Mouse (Mus musculus): ENCODE measurements around the gene Col27a1. TPM values are rescaled to one million over a fixed set of nuclear protein-coding genes. Genes with fewer than 3 reads are reported as not detected.

Gene Col27a1
- polyA plus RNA-seq, 1 experiment = not detected

DNA sequence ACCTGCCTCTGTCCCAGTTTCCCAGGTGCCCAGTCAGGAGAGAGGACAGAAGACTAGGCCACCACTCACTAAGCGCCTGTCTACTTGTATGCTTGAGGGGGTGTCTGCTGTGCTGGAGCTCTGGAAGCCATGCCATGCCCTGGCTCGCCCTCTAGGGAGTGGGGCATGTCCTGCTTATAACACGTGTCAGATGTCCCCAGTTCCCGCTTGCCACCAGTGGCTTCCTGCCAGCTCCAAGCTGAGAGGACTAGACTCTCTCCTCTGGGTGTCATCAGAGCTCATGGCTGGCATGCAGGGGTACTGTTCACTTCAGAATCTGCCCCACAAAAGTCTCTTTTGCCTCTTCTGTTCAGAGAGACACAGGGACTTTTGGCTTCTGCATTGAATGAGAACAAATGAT lies 55.0 kb downstream of the Col27a1 start:
- Histone ChIP-seq H3K27me3 (replicated peaks) (peaks cover 12% of the 10 kb centered on the region), H3K9me3 (no peaks in the 10 kb centered on the region), H3K4me1 (no peaks in the 10 kb centered on the region), H3K4me3 (replicated peaks) (no peak overlapping the region), H3K36me3 (replicated peaks; ENCODE audit: low read length) (no peaks in the 10 kb centered on the region)
- TF ChIP-seq FLI1 (IDR thresholded peaks at IDR 0.05; ENCODE audit: low read length) (no peak), GATA1 (IDR thresholded peaks at IDR 0.05; ENCODE audit: borderline replicate concordance, low read length) (no peak)

DNA sequence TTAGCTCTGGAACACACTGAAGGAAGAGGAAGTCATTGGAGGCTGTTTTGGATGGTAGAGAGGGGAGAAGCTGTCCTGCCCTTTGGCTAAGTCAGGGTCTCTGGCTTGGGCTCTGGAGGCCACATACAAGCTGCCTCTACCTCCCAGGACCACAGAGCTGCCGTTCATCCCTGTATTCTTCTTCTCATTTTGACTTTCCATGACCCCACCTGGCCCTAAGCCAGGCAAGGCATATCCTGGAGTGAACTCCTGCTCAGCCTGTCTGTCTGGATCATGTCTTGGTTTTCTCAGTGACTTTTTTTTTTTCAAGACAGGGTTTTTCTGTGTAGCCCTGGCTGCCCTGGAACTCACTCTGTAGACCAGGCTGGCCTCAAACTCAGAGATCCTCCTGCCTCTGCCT lies 60.7 kb downstream of the Col27a1 start:
- Histone ChIP-seq H3K27me3 (replicated peaks) (peaks cover 18% of the 10 kb centered on the region), H3K9me3 (no peaks in the 10 kb centered on the region), H3K4me1 (no peaks in the 10 kb centered on the region), H3K36me3 (replicated peaks; ENCODE audit: low read length) (no peaks in the 10 kb centered on the region), H3K4me3 (replicated peaks) (no peak overlapping the region)
- no peak for TF ChIP-seq FLI1 (IDR thresholded peaks at IDR 0.05; ENCODE audit: low read length)
- no peak for TF ChIP-seq GATA1 (IDR thresholded peaks at IDR 0.05; ENCODE audit: borderline replicate concordance, low read length)

DNA sequence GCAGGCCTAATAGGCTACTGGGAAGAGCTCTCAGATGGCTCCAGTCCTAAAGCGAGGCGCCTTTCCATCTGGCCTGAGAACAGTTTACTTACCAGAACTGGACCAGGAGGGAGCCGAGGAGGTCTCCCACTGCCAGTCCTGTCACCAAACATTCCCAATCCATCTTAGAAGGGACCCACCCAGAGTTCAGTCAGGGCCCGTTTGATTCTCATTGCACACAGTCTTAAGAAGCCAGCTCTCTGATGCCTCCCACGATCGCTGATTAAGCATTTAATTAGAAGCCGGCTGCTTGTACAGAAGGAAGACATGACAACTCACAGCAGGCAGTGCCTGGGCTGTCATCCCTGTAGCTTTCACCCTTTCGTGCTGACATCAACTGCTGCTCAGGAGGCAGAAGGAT lies 61.4 kb downstream of the Col27a1 start:
- Histone ChIP-seq H3K36me3 (replicated peaks; ENCODE audit: low read length) (no peaks in the 10 kb centered on the region), H3K27me3 (replicated peaks) (peaks cover 20% of the 10 kb centered on the region), H3K4me1 (no peaks in the 10 kb centered on the region), H3K4me3 (replicated peaks) (no peak overlapping the region), H3K9me3 (no peaks in the 10 kb centered on the region)
- TF ChIP-seq GATA1 (IDR thresholded peaks at IDR 0.05; ENCODE audit: borderline replicate concordance, low read length) (no peak), FLI1 (IDR thresholded peaks at IDR 0.05; ENCODE audit: low read length) (no peak)

DNA sequence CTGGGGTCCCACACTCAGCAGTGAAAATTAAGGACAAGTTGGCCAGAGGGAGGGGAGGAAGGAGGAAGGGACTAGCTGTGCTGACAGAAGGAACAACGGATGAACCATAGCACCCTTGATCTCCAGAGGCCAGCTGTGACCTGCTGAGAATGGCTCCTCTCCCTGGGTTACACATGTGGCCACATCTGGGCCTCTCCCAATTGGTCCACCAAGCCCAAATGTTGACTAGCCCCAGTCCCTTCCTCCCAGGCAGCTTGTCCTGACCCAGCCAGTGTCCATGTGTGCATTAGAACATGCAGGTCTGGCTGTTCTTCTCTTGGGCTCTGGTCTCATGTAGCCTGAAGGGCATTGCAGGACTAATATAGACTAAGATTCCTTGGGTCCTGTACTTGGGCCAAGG lies 62.8 kb downstream of the Col27a1 start:
- Histone ChIP-seq H3K4me3 (replicated peaks) (no peak overlapping the region), H3K9me3 (no peaks in the 10 kb centered on the region), H3K4me1 (no peaks in the 10 kb centered on the region), H3K36me3 (replicated peaks; ENCODE audit: low read length) (no peaks in the 10 kb centered on the region), H3K27me3 (replicated peaks) (peaks cover 22% of the 10 kb centered on the region)
- TF ChIP-seq GATA1 (IDR thresholded peaks at IDR 0.05; ENCODE audit: borderline replicate concordance, low read length) (no peak), FLI1 (IDR thresholded peaks at IDR 0.05; ENCODE audit: low read length) (no peak)

DNA sequence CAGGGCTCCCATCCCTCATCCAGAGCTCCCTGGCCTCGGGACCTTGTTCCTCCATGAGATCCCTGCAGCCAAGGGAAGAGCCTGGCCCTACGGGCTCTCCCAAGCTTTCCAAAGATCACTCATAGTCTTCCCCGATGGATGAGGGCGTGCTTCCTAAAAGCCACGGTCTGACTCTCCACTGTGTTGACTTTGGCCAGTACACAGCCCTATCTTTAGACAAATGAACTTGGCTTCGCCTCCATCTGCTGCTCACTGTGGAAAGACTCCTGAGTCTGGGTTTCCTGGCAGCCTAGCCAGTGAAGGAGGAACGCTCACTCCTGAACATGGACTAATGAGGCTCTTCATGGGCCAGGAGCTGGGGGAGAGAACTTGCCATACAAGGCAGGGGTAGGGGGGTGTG lies 65.0 kb downstream of the Col27a1 start:
- TF ChIP-seq GATA1 (IDR thresholded peaks at IDR 0.05; ENCODE audit: borderline replicate concordance, low read length) = no peak
- TF ChIP-seq FLI1 (IDR thresholded peaks at IDR 0.05; ENCODE audit: low read length) = no peak
- H3K9me3 ChIP-seq = no peaks in the 10 kb centered on the region
- H3K4me3 ChIP-seq (replicated peaks) = no peak overlapping the region
- H3K27me3 ChIP-seq (replicated peaks) = peaks cover 22% of the 10 kb centered on the region
- H3K36me3 ChIP-seq (replicated peaks; ENCODE audit: low read length) = no peaks in the 10 kb centered on the region
- no peaks in the 10 kb centered on the region for H3K4me1 ChIP-seq

DNA sequence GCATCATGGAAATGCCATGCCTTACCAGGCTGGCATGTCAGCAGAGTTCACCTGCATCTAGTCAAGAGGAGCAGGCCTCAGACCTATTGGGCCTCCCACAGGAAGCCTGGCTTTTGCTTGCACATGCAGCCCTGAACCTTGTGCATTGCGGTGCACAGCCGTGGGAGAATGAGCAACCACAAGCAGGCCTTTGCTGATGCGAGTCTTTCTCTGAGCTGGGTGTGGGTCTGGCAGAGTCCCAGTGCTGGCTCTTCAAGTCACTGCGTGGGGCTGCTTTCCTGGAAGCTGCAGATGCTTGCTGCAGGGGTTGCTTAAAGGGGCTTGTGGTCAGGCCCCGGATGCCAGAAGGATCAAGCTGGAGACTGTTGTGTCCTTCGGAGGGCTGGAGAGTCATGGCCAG lies 67.9 kb downstream of the Col27a1 start:
- Histone ChIP-seq H3K36me3 (replicated peaks; ENCODE audit: low read length) (no peaks in the 10 kb centered on the region), H3K4me3 (replicated peaks) (no peak overlapping the region), H3K4me1 (no peaks in the 10 kb centered on the region), H3K9me3 (0 out of 2 replicates have a peak, but pooled peaks cover 2% of the 10 kb centered on the region), H3K27me3 (replicated peaks) (peaks cover 17% of the 10 kb centered on the region)
- TF ChIP-seq GATA1 (IDR thresholded peaks at IDR 0.05; ENCODE audit: borderline replicate concordance, low read length) = no peak
- no peak for TF ChIP-seq FLI1 (IDR thresholded peaks at IDR 0.05; ENCODE audit: low read length)

DNA sequence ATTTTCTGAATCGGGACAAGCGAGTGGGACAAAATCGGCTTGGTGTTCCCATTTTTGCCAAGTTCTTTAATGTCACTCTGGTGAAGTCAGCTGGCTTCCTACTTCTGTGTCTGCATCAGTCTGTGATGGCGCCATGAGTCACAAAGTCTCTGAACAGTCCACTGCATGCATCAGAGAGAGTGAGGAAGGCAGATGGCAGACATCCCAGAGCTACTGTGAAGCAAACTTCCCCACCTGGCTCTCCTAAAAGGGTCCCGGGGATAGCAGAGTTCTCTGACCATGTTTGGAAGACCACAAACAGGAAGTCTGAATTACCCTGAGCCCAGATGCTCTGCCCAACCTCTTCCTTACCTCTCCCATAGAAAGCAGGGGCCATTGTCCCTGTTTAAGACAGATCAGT lies 69.5 kb downstream of the Col27a1 start:
- Histone ChIP-seq H3K36me3 (replicated peaks; ENCODE audit: low read length) (no peaks in the 10 kb centered on the region), H3K27me3 (replicated peaks) (peaks cover 18% of the 10 kb centered on the region), H3K4me1 (no peaks in the 10 kb centered on the region), H3K9me3 (0 out of 2 replicates have a peak, but pooled peaks cover 2% of the 10 kb centered on the region), H3K4me3 (replicated peaks) (no peak overlapping the region)
- TF ChIP-seq FLI1 (IDR thresholded peaks at IDR 0.05; ENCODE audit: low read length) = no peak
- TF ChIP-seq GATA1 (IDR thresholded peaks at IDR 0.05; ENCODE audit: borderline replicate concordance, low read length) = no peak

DNA sequence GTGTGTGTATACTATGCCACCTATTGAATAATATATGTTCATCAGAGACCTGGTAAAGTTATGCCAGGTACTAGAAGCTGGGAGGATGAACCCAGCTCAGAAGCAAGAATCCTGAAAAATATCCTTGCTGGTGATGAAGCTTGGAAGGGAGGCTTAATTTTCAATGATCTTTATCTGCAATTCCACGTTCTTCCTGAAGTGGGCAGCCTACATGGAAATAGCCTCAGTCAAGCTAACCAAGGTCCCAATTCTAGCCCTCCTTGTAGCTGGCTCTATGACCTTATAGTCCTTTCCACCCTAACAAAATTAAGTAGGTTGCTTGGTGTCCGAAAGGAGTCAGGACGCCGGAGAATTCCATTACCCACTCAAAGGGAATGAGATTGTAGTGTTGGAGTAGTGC lies 72.2 kb downstream of the Col27a1 start:
- no peaks in the 10 kb centered on the region for H3K36me3 ChIP-seq (replicated peaks; ENCODE audit: low read length)
- H3K4me1 ChIP-seq = no peaks in the 10 kb centered on the region
- H3K4me3 ChIP-seq (replicated peaks) = no peak overlapping the region
- 0 out of 2 replicates have a peak, but pooled peaks cover 2% of the 10 kb centered on the region for H3K9me3 ChIP-seq
- TF ChIP-seq GATA1 (IDR thresholded peaks at IDR 0.05; ENCODE audit: borderline replicate concordance, low read length) = no peak
- no peak for TF ChIP-seq FLI1 (IDR thresholded peaks at IDR 0.05; ENCODE audit: low read length)
- peaks cover 13% of the 10 kb centered on the region for H3K27me3 ChIP-seq (replicated peaks)

DNA sequence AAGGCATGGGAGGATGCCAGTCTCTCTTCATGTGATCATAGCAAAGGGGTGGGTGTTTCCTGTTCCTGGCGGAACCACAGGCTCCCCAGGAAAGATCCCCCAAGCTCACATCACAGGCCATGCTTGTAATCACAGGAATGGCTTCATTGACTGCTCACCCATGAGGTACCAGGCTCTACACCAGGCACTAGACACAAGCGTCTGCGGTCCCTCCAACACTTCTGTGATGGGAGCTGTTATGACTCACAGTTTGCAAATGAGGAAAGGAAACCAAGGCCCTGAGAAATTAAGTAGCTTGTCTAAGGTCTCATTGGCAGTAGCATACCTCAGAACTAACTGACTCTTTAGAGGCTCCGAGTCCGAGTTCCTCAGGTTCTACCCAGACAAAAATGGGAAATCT lies 74.7 kb downstream of the Col27a1 start:
- Histone ChIP-seq H3K4me1 (no peaks in the 10 kb centered on the region), H3K4me3 (replicated peaks) (no peak overlapping the region), H3K27me3 (replicated peaks) (peaks cover 18% of the 10 kb centered on the region), H3K9me3 (0 out of 2 replicates have a peak, but pooled peaks cover 2% of the 10 kb centered on the region), H3K36me3 (replicated peaks; ENCODE audit: low read length) (no peaks in the 10 kb centered on the region)
- TF ChIP-seq GATA1 (IDR thresholded peaks at IDR 0.05; ENCODE audit: borderline replicate concordance, low read length) (no peak), FLI1 (IDR thresholded peaks at IDR 0.05; ENCODE audit: low read length) (no peak)

DNA sequence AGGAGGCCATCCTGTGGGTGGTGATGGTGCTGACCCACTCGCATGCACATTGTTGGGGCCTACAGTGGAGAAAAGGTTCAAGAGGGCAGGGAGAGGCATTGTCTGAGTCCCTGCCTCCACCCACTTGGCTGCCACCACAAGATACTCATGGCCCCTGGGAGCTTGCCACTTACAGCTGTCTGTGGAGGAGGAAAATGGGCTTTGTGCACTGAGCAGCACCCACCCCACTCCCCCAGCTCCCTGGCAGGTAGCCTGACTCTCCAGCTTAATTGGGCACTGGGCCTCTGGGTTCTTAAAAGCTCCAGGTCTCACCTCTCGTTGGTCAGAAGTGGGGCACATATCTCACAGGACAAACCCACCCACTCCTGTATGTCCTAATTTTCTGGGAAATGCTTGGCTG lies 76.3 kb downstream of the Col27a1 start:
- Histone ChIP-seq H3K4me1 (no peaks in the 10 kb centered on the region), H3K27me3 (replicated peaks) (peaks cover 16% of the 10 kb centered on the region), H3K36me3 (replicated peaks; ENCODE audit: low read length) (no peaks in the 10 kb centered on the region), H3K4me3 (replicated peaks) (no peak overlapping the region), H3K9me3 (0 out of 2 replicates have a peak, but pooled peaks cover 2% of the 10 kb centered on the region)
- no peak for TF ChIP-seq GATA1 (IDR thresholded peaks at IDR 0.05; ENCODE audit: borderline replicate concordance, low read length)
- no peak for TF ChIP-seq FLI1 (IDR thresholded peaks at IDR 0.05; ENCODE audit: low read length)

DNA sequence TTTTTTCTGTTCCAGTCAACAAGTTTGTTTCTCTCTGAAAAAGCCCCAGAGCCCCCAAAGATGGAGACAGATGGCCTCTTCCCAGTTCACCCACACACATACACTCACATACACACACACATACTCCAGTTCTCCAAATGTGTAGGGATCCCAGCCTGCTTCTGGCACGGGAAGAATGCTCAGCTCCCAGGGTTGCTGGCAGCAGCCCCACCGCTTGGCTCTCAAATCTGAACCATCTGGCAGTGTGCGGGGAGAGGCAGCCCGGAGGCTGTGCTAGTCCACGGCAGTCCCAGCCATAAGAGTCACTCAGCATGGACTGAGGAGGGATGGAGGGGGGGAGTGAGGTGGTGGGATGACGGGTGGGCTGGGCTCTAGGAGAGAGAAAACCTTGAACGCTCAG lies 77.3 kb downstream of the Col27a1 start:
- 0 out of 2 replicates have a peak, but pooled peaks cover 2% of the 10 kb centered on the region for H3K9me3 ChIP-seq
- no peak overlapping the region for H3K4me3 ChIP-seq (replicated peaks)
- peaks cover 24% of the 10 kb centered on the region for H3K27me3 ChIP-seq (replicated peaks)
- TF ChIP-seq FLI1 (IDR thresholded peaks at IDR 0.05; ENCODE audit: low read length) (no peak), GATA1 (IDR thresholded peaks at IDR 0.05; ENCODE audit: borderline replicate concordance, low read length) (no peak)
- H3K4me1 ChIP-seq = no peaks in the 10 kb centered on the region
- H3K36me3 ChIP-seq (replicated peaks; ENCODE audit: low read length) = no peaks in the 10 kb centered on the region
